Mouse (Mus musculus) colon, adult 2 months (tissue): Measurements from ENCODE around the gene Gfm2. TPM values are rescaled to one million over a fixed set of nuclear protein-coding genes. Genes with fewer than 3 reads are reported as not detected.

ENCODE experiments used
- polyA plus RNA-seq: library from polyadenylated mRNA; depleted of rRNA; stranded (reverse); fragments of >200 nt; gene quantifications from 2 replicates; pipeline ENCODE4 v1.2.3, GENCODE M21; 2012; rRNA removed

The Gfm2 gene
- polyA plus RNA-seq = 19.6 and 22.5 TPM in 2 replicates

GRCm38 (mm10) chr13:97137466-97138400, at the start of gene Gfm2, which contains the start of gene Nsa2:
Gfm2 (plus strand) TSS chr13:97137937.
Nsa2 (minus strand) TSS chr13:97137937.

GRCm38 (mm10) chr13:97099187-97099852, 38.4 kb upstream of the Gfm2 start, which contains the start of gene Gm6169:
Gm6169 (minus strand) TSS chr13:97099237.

GRCm38 (mm10) chr13:97197932-97198562, 60.3 kb downstream of the Gfm2 start, which contains the start of gene Hexb:
Hexb (minus strand) TSS chr13:97198357.

Other genes starting within 250 kb of the Gfm2 start
- gene Gcnt4, start 213.2 kb upstream of the Gfm2 start, polyA plus RNA-seq = 0.65 and 0.71 TPM in 2 replicates
- gene 1700029F12Rik, start 103.6 kb upstream of the Gfm2 start, polyA plus RNA-seq = not detected in 2 replicates
- not detected in 2 replicates for gene Fam169a, start 70.7 kb upstream of the Gfm2 start, polyA plus RNA-seq
- gene Gm6169, start 38.7 kb upstream of the Gfm2 start, polyA plus RNA-seq = 4.5 and 4.7 TPM in 2 replicates
- gene Nsa2, start within 50 bp of the Gfm2 start, polyA plus RNA-seq = 16.3 and 21.4 TPM in 2 replicates
- 279 and 322 TPM in 2 replicates for gene Hexb, start 60.4 kb downstream of the Gfm2 start, polyA plus RNA-seq
- gene Enc1, start 103.2 kb downstream of the Gfm2 start, polyA plus RNA-seq = 5.8 and 6.7 TPM in 2 replicates